Mouse (Mus musculus): ENCODE measurements around the gene Gphn. TPM values are rescaled to one million over a fixed set of nuclear protein-coding genes. Genes with fewer than 3 reads are reported as not detected.

Gphn gene
- polyA plus RNA-seq, 1 experiment: 32.4 TPM

DNA sequence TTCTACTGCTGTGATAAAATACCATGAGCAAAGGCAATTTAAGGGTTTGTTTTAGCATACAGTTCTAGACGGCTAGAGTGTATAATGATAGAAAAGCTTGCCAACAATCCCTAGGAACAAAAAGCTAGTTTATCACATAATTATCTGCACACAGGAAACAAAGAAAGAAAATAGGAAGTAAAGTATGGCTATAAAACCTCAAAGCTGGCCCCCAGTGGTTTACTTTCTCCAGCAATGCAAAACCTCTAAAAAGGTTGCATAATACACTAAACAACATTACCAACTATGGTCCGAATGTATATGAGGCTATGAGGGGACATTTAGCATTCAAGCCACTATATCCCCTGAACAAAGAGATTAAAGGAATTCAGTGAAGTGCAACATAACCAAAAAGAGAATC lies 405.6 kb downstream of the Gphn start:
- no peak for TF ChIP-seq POLR2A (IDR thresholded peaks at IDR 0.05; ENCODE audit: control insufficient read depth, low read depth, low read length)
- TF ChIP-seq CTCF (IDR thresholded peaks at IDR 0.05; ENCODE audit: control insufficient read depth, insufficient read depth, insufficient replicate concordance, low read depth, low read length): no peak
- no peak overlapping the region for H3K27ac ChIP-seq (ENCODE audit: control insufficient read depth, insufficient read depth, low read depth, low read length)
- no peaks in the 10 kb centered on the region for H3K27me3 ChIP-seq (ENCODE audit: control insufficient read depth, insufficient read depth, low read length)
- H3K4me3 ChIP-seq (ENCODE audit: control insufficient read depth, low read depth, low read length): no peak overlapping the region
- H3K36me3 ChIP-seq (ENCODE audit: control insufficient read depth, insufficient read depth, low read length): no peaks in the 10 kb centered on the region
- no peaks in the 10 kb centered on the region for H3K4me1 ChIP-seq (ENCODE audit: control insufficient read depth, insufficient read depth, low read length)

DNA sequence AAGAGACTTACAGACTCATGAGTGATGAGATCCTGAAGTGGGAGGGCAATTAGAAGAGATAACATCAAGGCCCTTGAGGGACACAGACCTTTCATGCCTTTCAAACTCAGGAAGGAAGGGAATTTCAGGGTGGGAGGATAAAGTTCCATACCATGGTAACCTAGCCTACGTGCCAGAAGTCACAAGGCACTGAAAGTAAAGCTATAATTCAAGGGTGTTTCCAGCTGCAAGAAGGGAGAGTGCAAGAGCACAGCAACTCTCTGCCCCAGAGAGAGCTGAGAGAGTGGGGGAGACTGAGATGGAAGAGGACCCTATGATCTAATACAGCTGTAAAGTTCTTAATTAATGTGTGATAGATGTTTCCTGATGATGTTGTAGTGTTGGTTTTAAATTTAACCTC lies 413.3 kb downstream of the Gphn start:
- Histone ChIP-seq H3K36me3 (ENCODE audit: control insufficient read depth, insufficient read depth, low read length) (no peaks in the 10 kb centered on the region), H3K4me1 (ENCODE audit: control insufficient read depth, insufficient read depth, low read length) (no peaks in the 10 kb centered on the region), H3K4me3 (ENCODE audit: control insufficient read depth, low read depth, low read length) (no peak overlapping the region), H3K27me3 (ENCODE audit: control insufficient read depth, insufficient read depth, low read length) (no peaks in the 10 kb centered on the region), H3K27ac (ENCODE audit: control insufficient read depth, insufficient read depth, low read depth, low read length) (no peak overlapping the region)
- no peak for TF ChIP-seq POLR2A (IDR thresholded peaks at IDR 0.05; ENCODE audit: control insufficient read depth, low read depth, low read length)
- TF ChIP-seq CTCF (IDR thresholded peaks at IDR 0.05; ENCODE audit: control insufficient read depth, insufficient read depth, insufficient replicate concordance, low read depth, low read length): no peak

DNA sequence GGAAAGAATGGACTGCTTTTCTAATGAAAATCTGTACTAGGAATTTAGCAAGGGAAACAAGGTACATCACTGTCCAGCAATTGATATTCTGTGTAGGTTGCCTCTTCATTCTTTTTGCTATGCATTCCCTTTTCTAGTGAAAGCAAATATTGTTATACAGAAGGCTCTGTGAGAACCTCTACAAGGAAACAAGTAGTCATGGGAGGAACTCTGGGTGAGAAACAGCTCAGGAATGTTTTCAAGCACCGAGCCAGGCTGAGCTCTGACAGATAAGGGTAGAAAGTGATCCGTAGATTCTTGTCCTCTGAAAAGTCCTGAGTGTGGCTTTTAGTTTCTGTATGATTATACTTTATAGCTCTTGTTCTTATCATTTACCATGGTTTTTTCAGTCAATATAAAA lies 413.9 kb downstream of the Gphn start:
- H3K4me1 ChIP-seq (ENCODE audit: control insufficient read depth, insufficient read depth, low read length): no peaks in the 10 kb centered on the region
- H3K27me3 ChIP-seq (ENCODE audit: control insufficient read depth, insufficient read depth, low read length): no peaks in the 10 kb centered on the region
- no peaks in the 10 kb centered on the region for H3K36me3 ChIP-seq (ENCODE audit: control insufficient read depth, insufficient read depth, low read length)
- no peak for TF ChIP-seq CTCF (IDR thresholded peaks at IDR 0.05; ENCODE audit: control insufficient read depth, insufficient read depth, insufficient replicate concordance, low read depth, low read length)
- no peak for TF ChIP-seq POLR2A (IDR thresholded peaks at IDR 0.05; ENCODE audit: control insufficient read depth, low read depth, low read length)
- H3K27ac ChIP-seq (ENCODE audit: control insufficient read depth, insufficient read depth, low read depth, low read length): no peak overlapping the region
- H3K4me3 ChIP-seq (ENCODE audit: control insufficient read depth, low read depth, low read length): no peak overlapping the region

DNA sequence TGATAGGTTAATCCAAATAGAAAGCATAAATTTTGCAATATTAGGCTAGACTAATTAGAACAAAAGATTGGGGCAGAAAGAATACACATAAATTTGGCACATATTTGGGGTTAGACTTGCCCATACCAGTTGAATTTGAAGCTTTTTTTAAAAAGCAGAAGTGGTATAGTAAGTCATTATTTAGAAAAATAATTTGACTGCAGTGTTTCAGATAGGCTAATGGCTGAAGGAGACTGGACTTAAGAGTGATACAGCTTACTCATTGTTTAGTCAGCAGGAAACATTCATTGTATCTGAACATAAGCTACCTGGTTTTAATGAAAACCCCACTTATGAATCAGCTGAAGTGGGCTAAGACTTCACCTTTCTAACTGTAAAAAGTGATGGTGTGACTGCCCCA lies 415.0 kb downstream of the Gphn start:
- H3K4me1 ChIP-seq (ENCODE audit: control insufficient read depth, insufficient read depth, low read length): no peaks in the 10 kb centered on the region
- no peaks in the 10 kb centered on the region for H3K36me3 ChIP-seq (ENCODE audit: control insufficient read depth, insufficient read depth, low read length)
- TF ChIP-seq CTCF (IDR thresholded peaks at IDR 0.05; ENCODE audit: control insufficient read depth, insufficient read depth, insufficient replicate concordance, low read depth, low read length): no peak
- TF ChIP-seq POLR2A (IDR thresholded peaks at IDR 0.05; ENCODE audit: control insufficient read depth, low read depth, low read length): no peak
- H3K27ac ChIP-seq (ENCODE audit: control insufficient read depth, insufficient read depth, low read depth, low read length): no peak overlapping the region
- no peak overlapping the region for H3K4me3 ChIP-seq (ENCODE audit: control insufficient read depth, low read depth, low read length)
- H3K27me3 ChIP-seq (ENCODE audit: control insufficient read depth, insufficient read depth, low read length): no peaks in the 10 kb centered on the region

DNA sequence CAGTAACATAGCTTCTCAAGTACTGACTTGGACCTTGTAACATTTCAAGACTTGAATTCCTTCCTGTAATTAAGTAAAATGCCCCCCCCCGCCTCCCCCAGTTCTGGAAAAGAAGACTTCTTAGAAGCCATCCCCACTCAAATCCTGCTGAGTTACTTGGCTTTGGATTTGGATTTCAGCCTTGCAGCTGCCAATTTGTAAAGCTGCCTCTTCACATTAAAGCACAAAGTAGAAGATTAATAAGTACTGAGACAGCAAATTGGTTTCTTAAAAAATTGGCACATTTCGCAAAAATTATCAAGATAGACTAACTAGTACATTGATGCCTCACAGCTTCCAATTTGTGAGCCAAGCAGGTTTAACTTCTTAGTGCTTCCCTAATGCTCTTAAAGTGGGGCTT lies 417.5 kb downstream of the Gphn start:
- no peaks in the 10 kb centered on the region for H3K36me3 ChIP-seq (ENCODE audit: control insufficient read depth, insufficient read depth, low read length)
- no peak for TF ChIP-seq POLR2A (IDR thresholded peaks at IDR 0.05; ENCODE audit: control insufficient read depth, low read depth, low read length)
- TF ChIP-seq CTCF (IDR thresholded peaks at IDR 0.05; ENCODE audit: control insufficient read depth, insufficient read depth, insufficient replicate concordance, low read depth, low read length): no peak
- H3K27ac ChIP-seq (ENCODE audit: control insufficient read depth, insufficient read depth, low read depth, low read length): no peak overlapping the region
- H3K4me1 ChIP-seq (ENCODE audit: control insufficient read depth, insufficient read depth, low read length): no peaks in the 10 kb centered on the region
- no peak overlapping the region for H3K4me3 ChIP-seq (ENCODE audit: control insufficient read depth, low read depth, low read length)
- no peaks in the 10 kb centered on the region for H3K27me3 ChIP-seq (ENCODE audit: control insufficient read depth, insufficient read depth, low read length)

DNA sequence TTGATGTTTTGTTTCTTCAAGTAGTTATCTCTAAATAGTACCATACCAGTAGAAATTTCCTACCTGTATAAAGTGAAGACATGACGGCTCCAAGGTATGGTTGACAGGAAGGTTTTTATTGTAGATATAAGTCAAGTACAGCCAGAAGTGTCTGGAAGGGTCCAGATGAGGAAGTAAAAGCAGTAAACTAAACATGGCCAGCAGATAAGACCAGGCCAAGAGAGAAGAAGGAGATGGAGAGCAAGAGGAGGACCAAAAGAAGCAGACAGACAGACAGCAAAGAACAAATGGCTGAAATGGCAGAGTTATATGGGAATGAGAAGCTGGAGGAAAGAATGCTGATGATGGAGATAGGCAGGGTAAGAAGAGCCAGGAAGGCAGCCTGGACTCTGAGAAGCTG lies 419.1 kb downstream of the Gphn start:
- TF ChIP-seq POLR2A (IDR thresholded peaks at IDR 0.05; ENCODE audit: control insufficient read depth, low read depth, low read length): no peak
- TF ChIP-seq CTCF (IDR thresholded peaks at IDR 0.05; ENCODE audit: control insufficient read depth, insufficient read depth, insufficient replicate concordance, low read depth, low read length): no peak

DNA sequence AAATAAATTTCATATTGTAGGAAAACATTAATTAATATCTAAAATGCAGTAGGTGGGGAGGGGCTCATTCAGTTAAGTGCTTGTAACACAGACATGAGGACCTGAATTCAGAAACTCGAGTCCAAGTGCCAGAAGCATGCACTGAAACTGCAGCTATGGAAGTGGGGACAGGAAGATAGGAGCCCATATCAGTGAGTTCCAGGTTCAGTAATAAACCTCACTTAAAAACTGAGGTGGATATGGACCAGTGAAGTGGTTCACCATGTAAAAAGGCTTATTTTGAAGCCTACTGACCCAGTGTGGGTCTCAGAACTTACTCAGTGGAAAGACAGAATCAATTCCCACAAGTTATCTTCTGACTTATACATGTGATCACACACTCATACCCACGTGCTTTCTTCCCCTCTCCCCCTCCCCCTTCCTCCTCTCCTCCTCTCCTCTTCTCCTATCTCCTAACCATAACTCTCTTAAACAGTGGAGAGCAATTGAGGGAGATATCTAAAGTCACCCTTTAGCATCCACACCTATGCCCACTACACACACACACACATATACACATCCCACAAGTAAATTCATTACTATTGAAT lies 433.6 kb downstream of the Gphn start:
- no peak overlapping the region for H3K4me3 ChIP-seq (ENCODE audit: control insufficient read depth, low read depth, low read length)
- H3K27me3 ChIP-seq (ENCODE audit: control insufficient read depth, insufficient read depth, low read length): no peaks in the 10 kb centered on the region
- H3K36me3 ChIP-seq (ENCODE audit: control insufficient read depth, insufficient read depth, low read length): no peaks in the 10 kb centered on the region
- no peaks in the 10 kb centered on the region for H3K4me1 ChIP-seq (ENCODE audit: control insufficient read depth, insufficient read depth, low read length)
- TF ChIP-seq CTCF (IDR thresholded peaks at IDR 0.05; ENCODE audit: control insufficient read depth, insufficient read depth, insufficient replicate concordance, low read depth, low read length): no peak
- H3K27ac ChIP-seq (ENCODE audit: control insufficient read depth, insufficient read depth, low read depth, low read length): no peak overlapping the region

More for the DNA sequence above, 419.1 kb downstream of the Gphn start:
- Histone ChIP-seq H3K4me3 (ENCODE audit: control insufficient read depth, low read depth, low read length) (no peak overlapping the region), H3K27me3 (ENCODE audit: control insufficient read depth, insufficient read depth, low read length) (no peaks in the 10 kb centered on the region), H3K27ac (ENCODE audit: control insufficient read depth, insufficient read depth, low read depth, low read length) (no peak overlapping the region), H3K4me1 (ENCODE audit: control insufficient read depth, insufficient read depth, low read length) (no peaks in the 10 kb centered on the region), H3K36me3 (ENCODE audit: control insufficient read depth, insufficient read depth, low read length) (no peaks in the 10 kb centered on the region)
